Mouse (Mus musculus): Measurements from ENCODE around the gene Snrpd3.

DNA sequence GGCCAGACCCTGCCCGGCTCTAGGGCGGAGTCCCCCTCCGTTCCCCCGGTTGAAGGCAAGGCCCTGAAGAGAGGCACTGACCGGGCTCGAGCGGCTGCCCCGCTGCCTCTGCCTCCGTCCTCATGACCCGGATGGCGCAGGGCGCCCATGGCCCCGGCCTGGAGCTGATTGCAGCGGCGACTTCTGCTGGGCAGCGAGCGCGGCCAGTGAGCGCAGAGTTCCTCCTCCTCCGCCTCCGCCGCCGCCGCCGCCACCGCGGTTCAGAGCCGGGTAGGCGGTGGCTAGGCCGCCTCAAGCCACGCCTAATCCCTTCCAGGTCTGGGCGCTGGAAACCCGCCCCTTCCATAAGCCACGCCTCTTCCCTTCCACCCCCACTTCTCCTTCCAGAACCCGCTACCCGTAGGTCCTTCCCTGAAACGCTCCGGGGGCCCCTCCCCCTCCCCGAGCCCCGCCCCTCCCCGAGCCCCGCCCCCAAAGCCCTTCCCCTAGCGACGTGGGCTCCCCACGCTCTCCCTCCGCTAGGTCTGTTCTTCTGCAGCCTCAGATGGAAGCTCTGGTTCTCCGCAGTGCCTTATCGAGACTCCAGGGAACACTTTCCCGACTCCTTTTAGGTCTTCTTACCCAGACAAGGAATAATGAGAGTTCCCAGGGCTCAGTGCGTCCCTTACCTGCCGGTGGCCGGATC, at the start of gene Snrpd3:
- TF ChIP-seq FLI1 (IDR thresholded peaks at IDR 0.05; ENCODE audit: low read length) (no peak), GATA1 (IDR thresholded peaks at IDR 0.05; ENCODE audit: borderline replicate concordance, low read length) (no peak)
